Mouse (Mus musculus): Measurements from ENCODE around the gene Sumo2. TPM values are rescaled to one million over a fixed set of nuclear protein-coding genes. Genes with fewer than 3 reads are reported as not detected.
A peak's percentile ranks its signal among the peaks of the same experiment; 100 is the strongest.

The Sumo2 gene
- 826 and 846 TPM in 2 replicates for polyA plus RNA-seq (2015; fragmentation: Nextera tagmentation; extraction: Ambion mirVana)

- peaks cover 27% of the 10 kb centered on the region for H3K36me3 ChIP-seq
- H3K4me1 ChIP-seq = peaks cover 15% of the 10 kb centered on the region
- no peaks in the 10 kb centered on the region for H3K27me3 ChIP-seq
- H3K27ac ChIP-seq (replicated peaks) = peak within 1 kb of the TSS; percentile 100
- peak within 1 kb of the TSS; percentile 97 for H3K9ac ChIP-seq
- ATAC-seq (ENCODE audit: insufficient number of reproducible peaks, low FRiP score, low TSS enrichment, low read depth) = peak; percentile 89
- no peaks in the 10 kb centered on the region for H3K9me3 ChIP-seq (replicated peaks)
- H3K4me2 ChIP-seq (replicated peaks) = peak within 1 kb of the TSS; percentile 45
- peak within 1 kb of the TSS; percentile 96 for H3K4me3 ChIP-seq (replicated peaks)
- under 1% methylated on average over 59 of the region's 70 CpGs for WGBS
These were observed at the start of gene Sumo2 for GRCm38 (mm10) chr11:115536038-115536681. TSS of gene Sumo2 (minus strand) at chr11:115536276.

GRCm38 (mm10) chr11:115585573-115586100, 49.6 kb upstream of the Sumo2 start:
- no peak overlapping the region for H3K9ac ChIP-seq
- peaks cover 95% of the 10 kb centered on the region for H3K36me3 ChIP-seq
- H3K4me2 ChIP-seq (replicated peaks) = no peak overlapping the region
- H3K27ac ChIP-seq (replicated peaks) = no peak overlapping the region
- WGBS = 89% methylated on average over 7 of the region's 7 CpGs
- ATAC-seq (ENCODE audit: insufficient number of reproducible peaks, low FRiP score, low TSS enrichment, low read depth) = no peak
- no peaks in the 10 kb centered on the region for H3K27me3 ChIP-seq
- no peak overlapping the region for H3K4me3 ChIP-seq (replicated peaks)
- H3K9me3 ChIP-seq (replicated peaks) = no peaks in the 10 kb centered on the region
- H3K4me1 ChIP-seq = no peaks in the 10 kb centered on the region

GRCm38 (mm10) chr11:115584376-115585073, 48.4 kb upstream of the Sumo2 start:
- no peak overlapping the region for H3K27ac ChIP-seq (replicated peaks)
- no peaks in the 10 kb centered on the region for H3K9me3 ChIP-seq (replicated peaks)
- H3K36me3 ChIP-seq = peaks cover 94% of the 10 kb centered on the region
- H3K9ac ChIP-seq = no peak overlapping the region
- H3K4me1 ChIP-seq = no peaks in the 10 kb centered on the region
- 86% methylated on average over 10 of the region's 10 CpGs for WGBS
- H3K27me3 ChIP-seq = no peaks in the 10 kb centered on the region
- H3K4me2 ChIP-seq (replicated peaks) = no peak overlapping the region
- no peak for ATAC-seq (ENCODE audit: insufficient number of reproducible peaks, low FRiP score, low TSS enrichment, low read depth)
- H3K4me3 ChIP-seq (replicated peaks) = no peak overlapping the region

GRCm38 (mm10) chr11:115582913-115583606, 47.0 kb upstream of the Sumo2 start:
- Histone ChIP-seq H3K9me3 (replicated peaks) (no peaks in the 10 kb centered on the region), H3K4me2 (replicated peaks) (no peak overlapping the region), H3K4me3 (replicated peaks) (no peak overlapping the region), H3K9ac (no peak overlapping the region), H3K27me3 (no peaks in the 10 kb centered on the region), H3K36me3 (peaks cover 96% of the 10 kb centered on the region), H3K27ac (replicated peaks) (no peak overlapping the region), H3K4me1 (no peaks in the 10 kb centered on the region)
- WGBS = 68% methylated on average over 10 of the region's 10 CpGs
- no peak for ATAC-seq (ENCODE audit: insufficient number of reproducible peaks, low FRiP score, low TSS enrichment, low read depth)

- Histone ChIP-seq H3K36me3 (peaks cover 68% of the 10 kb centered on the region), H3K9ac (no peak overlapping the region), H3K9me3 (replicated peaks) (no peaks in the 10 kb centered on the region), H3K27ac (replicated peaks) (no peak overlapping the region), H3K27me3 (no peaks in the 10 kb centered on the region), H3K4me2 (replicated peaks) (no peak overlapping the region), H3K4me3 (replicated peaks) (no peak overlapping the region), H3K4me1 (no peaks in the 10 kb centered on the region)
- ATAC-seq (ENCODE audit: insufficient number of reproducible peaks, low FRiP score, low TSS enrichment, low read depth) = no peak
These were observed 43.0 kb upstream of the Sumo2 start for GRCm38 (mm10) chr11:115579080-115579479.

- Histone ChIP-seq H3K4me3 (replicated peaks) (peak overlapping the region; percentile 83), H3K27ac (replicated peaks) (no peak overlapping the region), H3K9ac (peak overlapping the region; percentile 71), H3K36me3 (peaks cover 42% of the 10 kb centered on the region), H3K27me3 (no peaks in the 10 kb centered on the region), H3K4me1 (peaks cover 7% of the 10 kb centered on the region), H3K9me3 (replicated peaks) (no peaks in the 10 kb centered on the region), H3K4me2 (replicated peaks) (peak overlapping the region; percentile 80)
- 15% methylated on average over 7 of the region's 7 CpGs for WGBS
- ATAC-seq (ENCODE audit: insufficient number of reproducible peaks, low FRiP score, low TSS enrichment, low read depth) = no peak
These were observed 28.9 kb upstream of the Sumo2 start for GRCm38 (mm10) chr11:115564961-115565360.

- no peaks in the 10 kb centered on the region for H3K9me3 ChIP-seq (replicated peaks)
These were observed 28.2 kb upstream of the Sumo2 start, which contains the start of gene Nup85 for GRCm38 (mm10) chr11:115564064-115564809. TSS of gene Nup85 (plus strand) at chr11:115564434.

GRCm38 (mm10) chr11:115563406-115563805, 27.3 kb upstream of the Sumo2 start:
- Histone ChIP-seq H3K4me3 (replicated peaks) (peak overlapping the region; percentile 83), H3K27ac (replicated peaks) (peak overlapping the region; percentile 86), H3K4me1 (peaks cover 7% of the 10 kb centered on the region), H3K4me2 (replicated peaks) (peak overlapping the region; percentile 80), H3K9ac (0 out of 2 replicates have a peak overlapping the region, but pooled peaks have one; percentile 71), H3K36me3 (peaks cover 26% of the 10 kb centered on the region), H3K27me3 (no peaks in the 10 kb centered on the region), H3K9me3 (replicated peaks) (no peaks in the 10 kb centered on the region)
- no peak for ATAC-seq (ENCODE audit: insufficient number of reproducible peaks, low FRiP score, low TSS enrichment, low read depth)
- WGBS = 40% methylated on average over 4 of the region's 4 CpGs

More at GRCm38 (mm10) chr11:115564064-115564809, 28.2 kb upstream of the Sumo2 start, which contains the start of gene Nup85:
- peaks cover 7% of the 10 kb centered on the region for H3K4me1 ChIP-seq
- under 1% methylated on average over 42 of the region's 42 CpGs for WGBS
- peak; percentile 91 for ATAC-seq (ENCODE audit: insufficient number of reproducible peaks, low FRiP score, low TSS enrichment, low read depth)
- H3K27me3 ChIP-seq = no peaks in the 10 kb centered on the region
- peak within 1 kb of the TSS; percentile 71 for H3K9ac ChIP-seq
- peak within 1 kb of the TSS; percentile 83 for H3K4me3 ChIP-seq (replicated peaks)
- peaks cover 35% of the 10 kb centered on the region for H3K36me3 ChIP-seq
- peak within 1 kb of the TSS; percentile 86 for H3K27ac ChIP-seq (replicated peaks)
- H3K4me2 ChIP-seq (replicated peaks) = peak within 1 kb of the TSS; percentile 80

- WGBS = 79% methylated on average over 17 of the region's 17 CpGs
- ATAC-seq (ENCODE audit: insufficient number of reproducible peaks, low FRiP score, low TSS enrichment, low read depth) = no peak
- Histone ChIP-seq H3K9me3 (replicated peaks) (no peaks in the 10 kb centered on the region), H3K36me3 (no peaks in the 10 kb centered on the region), H3K4me3 (replicated peaks) (no peak overlapping the region), H3K27me3 (no peaks in the 10 kb centered on the region), H3K4me2 (replicated peaks) (no peak overlapping the region), H3K9ac (no peak overlapping the region), H3K4me1 (no peaks in the 10 kb centered on the region), H3K27ac (replicated peaks) (no peak overlapping the region)
These were observed 19.6 kb upstream of the Sumo2 start for GRCm38 (mm10) chr11:115555717-115556116.

GRCm38 (mm10) chr11:115552783-115553182, 16.7 kb upstream of the Sumo2 start:
- Histone ChIP-seq H3K4me3 (replicated peaks) (no peak overlapping the region), H3K9ac (no peak overlapping the region), H3K36me3 (no peaks in the 10 kb centered on the region), H3K4me2 (replicated peaks) (no peak overlapping the region), H3K9me3 (replicated peaks) (no peaks in the 10 kb centered on the region), H3K27ac (replicated peaks) (no peak overlapping the region), H3K27me3 (no peaks in the 10 kb centered on the region), H3K4me1 (no peaks in the 10 kb centered on the region)
- no peak for ATAC-seq (ENCODE audit: insufficient number of reproducible peaks, low FRiP score, low TSS enrichment, low read depth)
- whole genome bisulfite sequencing = 63% methylated on average over 4 of the region's 4 CpGs

Measured in embryonic facial prominence, embryonic 15.5 days (tissue).